Mouse (Mus musculus) brain, embryonic 14.5 days (tissue): ENCODE data around the gene Zkscan17.

Source experiments
- CTCF ChIP-seq: fragments of 200-500 bp; IDR thresholded peaks from 2 replicates; pipeline ENCODE4 v1.5.1; 2012; ENCODE audit warnings: inconsistent platforms, mild to moderate bottlenecking, moderate library complexity, borderline replicate concordance; ENCODE audit not compliant: insufficient read depth, insufficient read length; ENCODE audit errors: extremely low read depth
- POLR2A ChIP-seq: fragments of 200-500 bp; IDR thresholded peaks from 2 replicates; pipeline ENCODE4 v1.6.1; 2012; ENCODE audit warnings: mild to moderate bottlenecking, inconsistent platforms, borderline replicate concordance; ENCODE audit not compliant: poor library complexity, insufficient read depth, insufficient read length, severe bottlenecking; ENCODE audit errors: extremely low read depth

DNA sequence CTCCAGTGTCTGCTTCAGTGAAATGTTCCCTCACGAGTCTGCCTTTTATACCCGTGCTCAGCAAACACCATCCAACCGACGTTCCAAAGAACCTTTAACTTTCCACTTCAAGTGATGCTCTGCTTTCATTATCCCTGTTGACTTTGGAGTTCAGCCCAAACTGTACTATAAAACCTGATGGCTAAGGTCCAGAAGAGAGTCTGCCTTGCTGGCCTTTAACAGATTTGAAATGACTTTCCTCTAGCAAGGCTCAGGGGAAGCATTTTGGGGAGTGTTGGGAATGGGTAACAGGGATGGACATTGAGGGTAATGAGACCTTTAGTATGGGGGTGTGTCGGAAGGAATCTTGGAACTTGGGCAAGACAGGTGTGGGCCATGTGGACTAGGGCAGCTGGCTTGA, 3.7 kb upstream of the Zkscan17 start:
- TF ChIP-seq CTCF = no peak
- no peak for TF ChIP-seq POLR2A
